Mouse (Mus musculus) lung, postnatal 14 days (tissue): ENCODE measurements around the gene Bpifa3.
"Not testable (repeated sequence)": the region's sequence is repeated elsewhere in the genome, so short reads cannot be mapped to it uniquely, and the experiment has no call there.

Experiments used
- DNase-seq: peaks from one replicate; pipeline ENCODE4 v3.0.0; 2021

The Bpifa3 gene

GRCm38 (mm10) chr2:154130120-154130519 lies at the start of gene Bpifa3:
Gene Bpifa3, plus strand, starts transcription at chr2:154130336.
- no peak for DNase-seq

DNA sequence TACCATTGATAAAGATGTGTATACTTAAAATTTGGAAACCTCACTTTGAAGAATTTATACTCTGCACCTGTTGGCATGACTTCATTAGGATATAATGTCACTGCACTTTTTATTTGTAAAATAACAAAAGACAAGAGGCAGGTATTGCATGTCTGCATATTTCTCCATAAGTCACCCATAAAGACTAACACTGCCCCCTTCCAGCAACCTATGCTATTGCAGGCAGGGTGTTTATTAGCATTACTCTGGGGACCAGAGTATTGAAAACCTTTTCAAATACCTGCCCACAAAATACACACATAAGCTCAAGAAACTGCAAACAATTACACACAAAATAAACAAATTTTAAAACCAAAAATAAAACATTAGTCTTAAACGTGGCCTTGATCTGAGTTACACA lies 32.4 kb upstream of the Bpifa3 start:
- no peak for DNase-seq

- DNase-seq, result no peak
These were observed 12.8 kb upstream of the Bpifa3 start for GRCm38 (mm10) chr2:154117381-154117780.

DNA sequence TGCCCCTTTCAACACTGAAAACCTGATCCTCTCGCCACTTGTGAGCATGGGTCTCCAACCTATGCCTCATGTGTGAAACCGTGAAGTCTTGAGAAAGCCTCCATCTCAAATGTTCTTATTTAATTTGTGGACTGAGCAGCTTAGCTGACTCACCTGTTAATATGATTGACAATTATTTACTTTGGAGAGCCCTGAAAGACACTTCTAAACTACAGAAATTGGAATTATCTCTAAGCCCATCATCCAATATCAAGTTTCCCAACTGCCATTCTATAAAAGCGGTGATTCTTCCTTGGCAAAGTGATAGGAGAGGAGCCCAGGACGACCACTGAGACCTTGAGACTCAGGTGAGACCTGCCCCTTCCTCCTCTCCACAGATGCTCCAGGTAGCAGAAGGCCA lies 12.4 kb downstream of the Bpifa3 start, which contains the start of gene Bpifa1:
Gene Bpifa1, plus strand, starts transcription at position 301 of the 400 bp plus-strand sequence.
- no peak for DNase-seq

DNA sequence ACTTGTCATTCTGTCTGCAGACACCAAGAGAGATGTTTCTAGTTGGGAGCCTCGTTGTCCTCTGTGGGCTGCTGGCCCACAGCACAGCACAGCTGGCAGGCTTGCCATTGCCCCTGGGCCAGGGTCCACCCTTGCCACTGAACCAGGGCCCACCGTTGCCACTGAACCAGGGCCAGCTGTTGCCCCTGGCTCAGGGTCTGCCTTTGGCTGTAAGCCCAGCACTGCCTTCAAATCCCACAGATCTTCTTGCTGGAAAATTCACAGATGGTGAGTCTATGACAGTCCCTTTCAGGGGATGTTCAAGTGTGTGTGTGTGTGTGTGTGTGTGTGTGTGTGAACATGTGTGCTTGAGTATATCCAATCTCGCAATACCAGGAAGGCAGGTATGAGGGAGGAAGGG lies 13.6 kb downstream of the Bpifa3 start:
- DNase-seq, result no peak

GRCm38 (mm10) chr2:154147496-154147895 lies 17.4 kb downstream of the Bpifa3 start:
- no peak for DNase-seq

- DNase-seq, result peak; percentile 53
These were observed 28.3 kb downstream of the Bpifa3 start for GRCm38 (mm10) chr2:154158433-154158832.

DNA sequence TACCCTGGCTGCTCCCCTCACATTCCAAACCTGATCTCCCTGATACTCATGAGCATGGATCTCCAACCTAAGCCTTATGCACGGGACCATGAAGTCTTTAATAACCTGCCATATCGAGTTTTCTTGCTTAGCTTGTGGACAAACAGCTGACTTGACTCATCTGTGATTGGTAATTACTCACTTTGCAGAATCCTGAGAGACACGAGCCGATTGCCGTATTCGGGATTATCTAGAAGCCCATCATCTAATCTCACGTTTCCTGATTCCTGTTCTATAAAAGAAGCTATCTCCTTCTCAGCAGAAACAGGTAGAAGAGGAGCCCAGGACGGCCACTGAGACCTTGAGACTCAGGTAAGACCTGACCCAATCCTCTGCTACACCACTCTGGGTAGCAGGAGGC lies 32.2 kb downstream of the Bpifa3 start, which contains the start of gene Bpifa5:
Gene Bpifa5, plus strand, starts transcription at position 301 of the 400 bp plus-strand sequence.
- DNase-seq, result no peak

- DNase-seq, result no peak
These were observed 33.2 kb downstream of the Bpifa3 start for GRCm38 (mm10) chr2:154163306-154163705.

- DNase-seq, result no peak
These were observed 39.0 kb downstream of the Bpifa3 start for GRCm38 (mm10) chr2:154169172-154169571.

GRCm38 (mm10) chr2:154171621-154172020 lies 41.5 kb downstream of the Bpifa3 start:
- DNase-seq, result no peak

GRCm38 (mm10) chr2:154173313-154173712 lies 43.2 kb downstream of the Bpifa3 start:
- DNase-seq, result peak; percentile 34

- DNase-seq, result not testable (repeated sequence)
These were observed 51.8 kb downstream of the Bpifa3 start for GRCm38 (mm10) chr2:154181900-154182299.

DNA sequence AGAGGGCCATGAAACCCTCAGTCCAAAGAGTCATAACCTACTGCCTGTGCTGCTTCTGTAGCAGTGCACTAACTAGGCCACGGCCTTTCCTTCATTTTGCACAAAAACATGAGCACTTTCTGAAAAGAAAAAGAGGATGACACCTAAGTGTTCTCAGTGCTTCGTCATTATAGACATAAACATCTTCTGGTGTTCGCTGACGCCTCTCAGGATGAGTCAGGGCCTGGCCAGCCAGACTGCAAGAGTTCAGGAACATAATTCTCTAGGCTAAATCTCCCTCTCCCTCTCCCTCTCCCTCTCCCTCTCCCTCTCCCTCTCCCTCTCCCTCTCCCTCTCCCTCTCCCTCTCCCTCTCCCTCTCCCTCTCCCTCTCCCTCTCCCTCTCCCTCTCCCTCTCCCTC lies 52.9 kb downstream of the Bpifa3 start:
- DNase-seq, result not testable (repeated sequence)

GRCm38 (mm10) chr2:154185319-154185718 lies 55.2 kb downstream of the Bpifa3 start:
- DNase-seq, result peak; percentile 34

DNA sequence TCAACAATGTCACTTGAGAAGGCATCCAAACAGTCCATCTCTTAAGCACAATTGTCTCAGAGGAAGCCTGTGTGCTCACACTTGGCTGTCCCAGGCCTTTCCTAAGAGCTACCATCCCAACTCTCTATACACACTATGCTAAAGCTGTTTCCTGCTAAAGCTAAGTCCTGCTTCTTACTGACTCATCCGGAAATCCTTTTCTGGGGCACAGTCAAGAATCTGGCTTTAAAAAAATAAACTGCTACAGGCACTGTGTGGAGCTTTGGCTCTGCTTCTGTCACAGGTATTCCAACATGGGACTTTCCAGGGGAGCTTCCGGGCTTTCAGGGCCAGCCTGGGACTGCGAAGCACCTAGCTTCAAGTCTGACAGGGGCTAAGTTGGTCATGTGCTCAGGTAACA lies 55.6 kb downstream of the Bpifa3 start:
- no peak for DNase-seq

- no peak for DNase-seq
These were observed 57.3 kb downstream of the Bpifa3 start for GRCm38 (mm10) chr2:154187468-154187867.
